Mouse (Mus musculus): ENCODE results near the gene Kank2. TPM values are rescaled to one million over a fixed set of nuclear protein-coding genes. Genes with fewer than 3 reads are reported as not detected.
A peak's percentile ranks its signal among the peaks of the same experiment; 100 is the strongest.
"Not testable (repeated sequence)": the region's sequence is repeated elsewhere in the genome, so short reads cannot be mapped to it uniquely, and the experiment has no call there.

The Kank2 gene
- total RNA-seq, 2 experiments from 2014 or later: 7.1 to 7.8 TPM

- no peak for DNase-seq (ENCODE audit: low spot score in 2 of 2)
These were observed 20.0 kb upstream of the Kank2 start for GRCm38 (mm10) chr9:21818561-21818960.

DNA sequence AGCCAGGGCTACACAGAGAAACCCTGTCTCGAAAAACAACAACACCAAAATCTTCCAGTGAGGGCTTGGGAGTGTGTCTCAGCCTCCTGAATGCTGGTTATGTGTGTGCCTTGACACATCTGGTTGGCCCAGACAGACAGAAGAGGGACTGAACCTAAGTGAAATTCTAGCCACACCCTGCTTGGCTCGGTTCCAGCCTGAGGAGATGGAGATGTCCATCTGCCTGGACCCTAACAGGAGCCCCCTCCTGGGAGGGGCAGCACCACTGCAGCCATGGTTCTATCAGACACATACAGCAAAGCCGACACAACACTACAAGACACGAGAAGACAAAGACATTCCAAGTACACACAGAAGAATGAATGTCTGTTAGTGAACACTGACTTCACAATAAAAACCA lies 19.6 kb upstream of the Kank2 start:
- DNase-seq (ENCODE audit: low spot score in 2 of 2): no peak

- DNase-seq (ENCODE audit: low spot score in 2 of 2): no peak
These were observed 18.3 kb upstream of the Kank2 start for GRCm38 (mm10) chr9:21816716-21817305.

DNA sequence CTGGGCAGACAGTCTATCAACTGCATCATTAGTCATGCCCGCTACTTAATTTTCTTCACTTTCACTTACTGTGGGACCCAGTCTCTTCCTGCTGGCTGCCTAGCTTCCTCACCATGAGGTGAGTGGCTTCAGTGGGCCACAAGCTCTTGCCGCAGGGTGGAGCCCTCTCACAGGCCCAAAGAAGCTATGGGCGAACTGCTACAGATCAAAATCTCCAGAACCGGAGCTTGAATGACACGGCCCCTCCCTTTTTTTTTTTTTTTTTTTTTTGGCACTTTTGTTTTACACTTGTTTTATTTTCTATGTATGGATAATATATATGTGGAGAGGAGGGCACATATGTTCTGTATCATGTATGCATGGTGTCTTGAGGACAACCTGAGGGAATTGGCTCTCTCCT lies 12.6 kb upstream of the Kank2 start:
- no peak for DNase-seq (ENCODE audit: low spot score in 2 of 2)

GRCm38 (mm10) chr9:21808561-21808960 lies 10.0 kb upstream of the Kank2 start:
- no peak for DNase-seq (ENCODE audit: low spot score in 2 of 2)

GRCm38 (mm10) chr9:21806976-21807375 lies 8.4 kb upstream of the Kank2 start:
- DNase-seq (ENCODE audit: low spot score in 2 of 2): no peak

DNA sequence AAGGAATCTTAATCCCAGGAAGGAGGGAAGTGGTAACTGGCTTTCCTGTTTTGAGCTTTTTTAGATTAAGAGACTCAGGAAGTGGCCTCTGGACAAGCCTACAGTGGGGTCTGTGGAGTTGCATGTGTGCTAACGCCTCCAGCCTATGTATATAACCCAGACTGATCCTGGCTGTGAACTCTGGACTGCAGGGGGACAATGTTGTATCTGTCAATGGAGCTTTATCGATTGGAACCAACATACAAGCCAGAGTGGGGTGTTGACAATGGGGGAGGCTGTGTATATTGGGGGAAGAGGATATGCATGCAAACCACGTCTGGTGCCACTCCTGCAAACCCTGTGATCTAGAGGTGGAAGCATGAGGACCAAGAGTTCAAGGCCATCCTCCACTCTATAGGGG lies 7.8 kb upstream of the Kank2 start:
- DNase-seq (ENCODE audit: low spot score in 2 of 2): no peak

- peak; percentile 71 to 76 for DNase-seq (ENCODE audit: low spot score in 2 of 2)
These were observed 5.6 kb upstream of the Kank2 start for GRCm38 (mm10) chr9:21803986-21804644.

GRCm38 (mm10) chr9:21801591-21801990 lies 3.0 kb upstream of the Kank2 start:
- DNase-seq (ENCODE audit: low spot score in 2 of 2): no peak

DNA sequence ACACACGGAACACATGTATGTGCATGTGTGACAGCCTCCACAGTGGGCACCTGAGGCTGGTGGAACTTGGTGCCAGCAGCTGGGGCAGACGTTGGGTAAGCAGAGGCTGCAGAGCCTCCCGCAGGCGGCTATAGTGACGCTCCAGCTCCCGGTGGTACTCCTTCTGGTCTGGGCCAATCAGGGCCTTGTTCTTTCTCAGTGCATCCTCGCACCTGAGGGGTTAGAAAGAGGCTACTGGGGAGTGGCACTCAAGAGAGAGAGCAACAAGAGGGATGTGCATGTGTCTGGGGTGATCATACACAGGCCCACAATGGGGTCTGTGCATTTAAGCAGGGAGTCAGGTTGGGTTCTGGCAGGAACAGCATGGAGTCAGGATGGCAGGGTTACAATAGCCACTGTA lies 2.6 kb upstream of the Kank2 start:
- no peak for DNase-seq (ENCODE audit: low spot score in 2 of 2)

DNA sequence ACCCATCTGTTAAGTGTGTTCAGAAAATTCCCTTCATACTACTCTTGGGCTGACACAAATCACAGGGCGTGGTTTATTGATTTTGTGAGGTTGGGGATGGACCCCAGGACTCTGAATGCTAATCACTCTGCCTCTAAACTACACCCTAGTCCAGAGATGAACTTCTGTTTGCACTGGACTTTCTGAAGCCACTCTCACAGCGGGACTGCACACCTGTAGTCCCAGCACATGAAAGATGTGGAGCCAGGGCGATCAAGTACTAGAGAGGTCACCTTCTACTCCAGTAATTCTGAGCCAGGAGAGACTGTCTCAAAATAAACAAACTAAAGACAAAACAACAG lies 436 bp upstream of the Kank2 start:
- DNase-seq (ENCODE audit: low spot score in 2 of 2): no peak

DNA sequence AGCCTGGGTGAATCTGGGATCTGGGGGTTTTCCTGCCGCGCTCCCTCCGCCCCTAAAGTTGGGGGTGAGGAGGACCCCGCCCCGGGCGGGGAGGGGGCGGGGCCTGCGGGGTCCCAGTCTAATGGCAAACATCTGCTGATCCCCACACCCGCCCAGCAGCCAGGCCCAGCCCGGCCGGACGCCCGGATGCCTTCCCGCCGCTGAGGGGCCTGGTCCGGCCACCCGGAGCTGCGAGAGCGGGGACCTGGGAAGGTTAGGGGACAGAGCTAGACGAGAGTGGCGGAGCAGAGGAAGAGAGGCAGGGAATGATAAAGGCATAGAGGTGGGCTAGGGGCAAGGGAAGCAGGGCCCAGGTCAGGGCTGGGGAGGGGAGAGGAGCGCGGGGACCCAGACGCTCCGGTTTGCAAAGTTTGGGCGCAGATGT lies 611 bp downstream of the Kank2 start:
- no peak for DNase-seq (ENCODE audit: low spot score in 2 of 2)

GRCm38 (mm10) chr9:21796919-21797318 lies 1.6 kb downstream of the Kank2 start:
- no peak for DNase-seq (ENCODE audit: low spot score in 2 of 2)

DNA sequence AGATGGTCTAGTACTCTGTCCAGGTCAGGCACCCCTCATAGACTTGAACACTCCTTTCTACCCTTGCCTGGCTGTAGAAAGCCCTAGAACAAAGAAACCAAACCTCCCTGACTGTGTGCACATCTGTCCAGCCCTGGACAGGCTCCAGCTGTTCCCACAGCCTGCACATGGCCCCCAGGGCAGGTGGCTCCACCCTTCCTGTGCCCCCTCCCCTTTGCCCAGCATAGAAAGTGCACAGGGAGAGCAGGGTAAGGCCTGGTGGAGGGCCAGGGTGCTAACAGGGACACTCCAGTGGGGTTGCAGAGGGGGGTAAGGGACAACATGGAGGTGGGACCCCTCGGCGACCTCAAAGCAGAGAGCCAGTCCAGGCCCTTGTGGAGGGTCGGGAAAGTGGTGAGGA lies 2.3 kb downstream of the Kank2 start:
- no peak for DNase-seq (ENCODE audit: low spot score in 2 of 2)

DNA sequence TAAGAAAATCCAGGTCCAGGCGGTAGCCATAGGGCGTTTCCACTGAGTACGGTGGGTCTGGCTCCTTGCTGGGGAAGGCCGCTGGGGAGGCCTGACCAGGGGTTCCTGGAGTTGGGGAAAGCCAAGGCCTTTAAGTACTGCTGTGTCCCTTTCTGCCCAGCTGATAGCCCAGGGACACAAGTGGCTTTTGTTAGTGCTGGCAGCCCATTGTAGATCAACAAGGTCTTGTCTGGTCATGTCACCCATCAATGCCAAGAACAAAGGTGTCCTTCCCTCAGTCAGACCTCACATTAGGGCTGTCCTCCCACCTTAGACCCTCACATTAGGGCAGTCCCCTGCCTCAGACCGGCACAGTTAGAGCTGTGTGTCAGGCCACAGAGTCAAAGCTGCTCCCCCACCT lies 3.0 kb downstream of the Kank2 start:
- no peak for DNase-seq (ENCODE audit: low spot score in 2 of 2)

GRCm38 (mm10) chr9:21794925-21795324 lies 3.6 kb downstream of the Kank2 start:
- no peak for DNase-seq (ENCODE audit: low spot score in 2 of 2)

GRCm38 (mm10) chr9:21794344-21794834 lies 4.2 kb downstream of the Kank2 start:
- no peak for DNase-seq (ENCODE audit: low spot score in 2 of 2)

DNA sequence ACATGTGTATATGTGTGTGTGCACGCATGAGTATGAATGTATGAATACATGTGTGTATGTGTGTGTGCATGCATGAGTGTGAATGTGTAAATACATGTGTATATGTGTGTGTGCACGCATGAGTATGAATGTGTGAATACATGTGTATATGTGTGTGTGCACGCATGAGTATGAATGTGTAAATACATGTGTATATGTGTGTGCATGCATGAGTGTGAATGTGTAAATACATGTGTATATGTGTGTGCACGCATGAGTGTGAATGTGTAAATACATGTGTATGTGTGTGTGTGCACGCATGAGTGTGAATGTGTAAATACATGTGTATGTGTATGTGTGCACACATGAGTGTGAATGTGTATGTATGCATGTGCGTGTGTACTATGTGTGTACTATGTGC lies 5.0 kb downstream of the Kank2 start:
- DNase-seq (ENCODE audit: low spot score in 2 of 2): not testable (repeated sequence)

- peak; percentile 65 for DNase-seq (ENCODE audit: low spot score in 2 of 2)
These were observed 5.9 kb downstream of the Kank2 start for GRCm38 (mm10) chr9:21792644-21793043.

- no peak for DNase-seq (ENCODE audit: low spot score in 2 of 2)
These were observed 6.7 kb downstream of the Kank2 start for GRCm38 (mm10) chr9:21791861-21792260.

DNA sequence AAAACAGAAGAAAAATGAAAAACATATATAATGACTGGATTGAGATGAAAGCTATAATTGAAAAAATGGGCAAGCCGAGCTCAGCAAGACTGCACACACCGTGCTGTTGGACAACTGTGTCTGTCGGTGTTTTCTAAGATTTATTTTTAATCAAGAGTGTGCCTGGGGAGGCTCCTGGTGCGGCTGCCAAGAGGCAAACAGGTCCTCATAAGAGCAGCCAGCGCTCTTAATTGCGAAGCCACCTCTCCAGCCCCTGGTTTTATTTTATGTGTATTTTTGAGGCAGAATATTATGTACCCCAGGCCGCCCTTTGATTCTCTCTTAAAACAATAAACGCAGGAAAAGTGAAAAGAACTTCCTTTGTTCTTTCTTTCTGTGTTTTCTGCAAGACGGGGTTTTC lies 10.3 kb downstream of the Kank2 start:
- no peak for DNase-seq (ENCODE audit: low spot score in 2 of 2)

- no peak for DNase-seq (ENCODE audit: low spot score in 2 of 2)
These were observed 10.9 kb downstream of the Kank2 start for GRCm38 (mm10) chr9:21787654-21788053.

DNA sequence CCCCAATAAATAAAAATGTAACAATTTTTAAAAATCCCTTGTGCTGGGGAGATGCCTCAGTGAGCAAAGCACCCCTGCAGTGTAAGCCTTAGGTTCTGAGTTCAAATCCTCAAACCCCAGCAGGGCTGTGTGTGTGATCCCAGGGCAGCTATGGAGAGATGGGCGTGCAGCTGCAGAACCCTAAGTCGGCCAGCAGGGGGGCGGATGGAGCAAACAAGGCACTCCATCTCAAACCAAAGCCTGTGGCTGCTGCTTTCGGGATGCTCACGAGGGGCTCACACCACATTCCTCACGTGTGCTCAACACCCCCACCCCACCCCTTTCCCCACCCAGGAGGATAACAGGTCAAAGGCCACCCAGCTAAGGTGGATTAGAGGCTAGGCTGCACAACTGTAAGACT lies 11.6 kb downstream of the Kank2 start:
- DNase-seq (ENCODE audit: low spot score in 2 of 2): peak in 1 of 2 experiments; percentile 49

Data from layer of hippocampus, postnatal 14 days (tissue).